Mouse (Mus musculus) neural tube, embryonic 14.5 days (tissue): ENCODE results near the gene Plekhn1. TPM values are rescaled to one million over a fixed set of nuclear protein-coding genes. Genes with fewer than 3 reads are reported as not detected.

Source experiments
- ATAC-seq: fragments of 200-750 bp; cut with Nextera tagmentation; 2 replicates; pipeline ENCODE4 v1.8.0; 2017; ENCODE audit warnings: low read depth, mild to moderate bottlenecking, moderate TSS enrichment, moderate library complexity
- H3K27ac ChIP-seq: fragments of 300-500 bp; sonication (generic); 2 replicates; pipeline ENCODE4 v1.5.1; 2014; ENCODE audit warnings: low read depth, mild to moderate bottlenecking, control low read depth, low read length, moderate library complexity, mixed read lengths
- H3K27me3 ChIP-seq: fragments of 300-500 bp; sonication (generic); 2 replicates; pipeline ENCODE4 v1.6.1; 2014; ENCODE audit warnings: low read length; ENCODE audit not compliant: control insufficient read depth, insufficient read depth
- H3K36me3 ChIP-seq: fragments of 300-500 bp; sonication (generic); 2 replicates; pipeline ENCODE4 v1.6.1; 2014; ENCODE audit warnings: low read length, mixed read lengths; ENCODE audit not compliant: control insufficient read depth, insufficient read depth
- H3K4me1 ChIP-seq: fragments of 300-500 bp; sonication (generic); 2 replicates; pipeline ENCODE4 v1.6.1; 2014; ENCODE audit warnings: low read length; ENCODE audit not compliant: control insufficient read depth, insufficient read depth
- H3K4me2 ChIP-seq: fragments of 300-500 bp; sonication (generic); 2 replicates; pipeline ENCODE4 v1.6.1; 2014; ENCODE audit warnings: mild to moderate bottlenecking, low read depth, low read length, control low read depth
- H3K4me3 ChIP-seq: fragments of 300-500 bp; sonication (generic); 2 replicates; pipeline ENCODE4 v1.5.1; 2014; ENCODE audit warnings: low read depth, low read length, control low read depth, mixed read lengths
- H3K9ac ChIP-seq: fragments of 300-500 bp; sonication (generic); replicated peaks from 2 replicates; pipeline ENCODE4 v1.6.1; 2014; ENCODE audit warnings: low read depth, mild to moderate bottlenecking, control low read depth, low read length, mixed read lengths
- H3K9me3 ChIP-seq: fragments of 300-500 bp; sonication (generic); 2 replicates; pipeline ENCODE4 v1.6.1; 2016; ENCODE audit warnings: low read length; ENCODE audit not compliant: control insufficient read depth
- WGBS: fragments of 180-500 bp; shearing (Covaris S2); extraction: QIAGEN DNeasy Blood & Tissue Kit; methylation state at CpG from one replicate; pipeline ENCODE4 v1.1.7; 2014; 5-methylcytosine and 5-hydroxymethylcytosine counted together
- polyA plus RNA-seq: library from polyadenylated mRNA; unstranded; fragments of >200 nt; fragmentation: Nextera tagmentation; extraction: Ambion mirVana; gene quantifications from 2 replicates; pipeline ENCODE4 v1.2.1, GENCODE M21; 2014

Gene Plekhn1
- polyA plus RNA-seq, 1 experiment from 2014 or later = 31.6 TPM

DNA sequence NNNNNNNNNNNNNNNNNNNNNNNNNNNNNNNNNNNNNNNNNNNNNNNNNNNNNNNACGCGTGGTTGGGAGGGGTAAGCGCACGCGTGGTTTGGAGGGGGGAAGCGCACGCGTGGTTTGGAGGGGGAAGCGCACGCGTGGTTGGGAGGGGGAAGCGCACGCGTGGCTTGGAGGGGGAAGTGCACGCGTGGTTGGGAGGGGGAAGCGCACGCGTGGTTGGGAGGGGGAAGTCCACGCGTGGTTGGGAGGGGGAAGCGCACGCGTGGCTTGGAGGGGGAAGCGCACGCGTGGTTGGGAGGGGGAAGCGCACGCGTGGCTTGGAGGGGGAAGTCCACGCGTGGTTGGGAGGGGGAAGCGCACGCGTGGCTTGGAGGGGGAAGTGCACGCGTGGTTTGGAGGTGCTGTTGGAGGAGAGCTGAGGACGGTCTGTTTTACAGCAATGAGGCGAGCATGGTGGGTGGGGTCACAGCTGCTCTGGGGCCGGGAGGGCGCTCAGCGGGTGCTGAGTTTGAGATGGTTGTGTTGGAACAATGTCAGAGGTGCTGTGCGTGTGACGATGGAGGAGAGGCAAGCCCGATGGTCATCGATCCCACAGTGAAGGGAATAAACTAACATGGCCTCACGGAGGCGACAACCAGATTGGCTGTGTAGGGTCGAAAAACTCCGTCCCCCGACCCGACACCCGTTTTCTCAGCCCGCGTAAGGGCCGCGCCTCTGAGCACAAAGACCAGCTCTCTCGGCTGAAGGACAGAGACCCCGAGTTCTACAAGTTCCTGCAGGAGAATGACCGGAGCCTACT, 2.2 kb upstream of the Plekhn1 start:
- Histone ChIP-seq H3K9me3 (no peaks in the 10 kb centered on the region), H3K9ac (peak overlapping the region; percentile 73; the same call in 1 of the 2 replicates), H3K4me3 (peak overlapping the region; percentile 87), H3K4me2 (peak overlapping the region; percentile 93), H3K4me1 (peaks cover 14% of the 10 kb centered on the region), H3K27ac (no peak overlapping the region), H3K27me3 (no peaks in the 10 kb centered on the region), H3K36me3 (peaks cover 45% of the 10 kb centered on the region)
- no peak for ATAC-seq
- 26% methylated on average over 55 of the region's 60 CpGs for WGBS

DNA sequence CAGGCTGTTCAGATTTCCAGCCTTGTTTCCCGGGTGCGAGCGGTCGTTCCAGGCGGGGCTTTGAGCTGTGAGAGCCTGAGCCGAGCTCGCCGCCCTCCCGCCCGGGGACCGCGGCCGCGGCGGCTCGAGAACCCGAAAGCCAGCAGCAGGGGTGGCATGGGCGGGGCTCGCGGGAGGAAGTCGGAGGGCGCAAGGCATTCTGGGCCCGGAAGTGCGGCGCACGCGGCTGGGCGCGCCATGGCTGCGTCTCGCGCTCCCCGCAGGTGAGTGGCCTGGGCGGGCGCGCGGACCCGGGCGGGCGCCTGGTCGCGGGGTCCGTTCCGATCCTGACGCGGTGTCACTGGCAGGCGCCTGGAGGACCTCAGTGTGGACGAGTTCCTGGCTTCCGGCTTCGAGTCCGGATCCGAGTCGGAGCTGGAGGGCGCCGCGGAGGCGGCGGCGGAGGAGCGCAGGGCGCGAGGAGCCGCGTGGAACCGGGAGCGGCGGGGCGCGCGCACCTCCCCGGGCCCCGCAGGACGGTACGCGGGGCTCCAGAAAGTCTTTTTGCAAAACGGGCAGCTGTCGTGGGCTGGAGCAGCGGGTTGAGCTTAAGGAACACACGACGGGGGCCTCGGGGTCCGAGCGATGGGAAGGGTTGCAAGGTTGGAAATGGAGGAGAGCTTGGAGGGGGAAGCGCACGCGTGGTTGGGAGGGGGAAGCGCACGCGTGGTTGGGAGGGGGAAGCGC, 1.3 kb upstream of the Plekhn1 start, which contains the start of gene Noc2l:
Gene Noc2l (plus strand): TSS at position 203 of the 726 bp plus-strand sequence.
- H3K4me2 ChIP-seq = peak within 1 kb of the TSS; percentile 93
- WGBS = under 1% methylated on average over 72 of the region's 90 CpGs
- peaks cover 43% of the 10 kb centered on the region for H3K36me3 ChIP-seq
- H3K27ac ChIP-seq = peak within 1 kb of the TSS; percentile 86
- peak; percentile 88 for ATAC-seq
- H3K9ac ChIP-seq = peak within 1 kb of the TSS; percentile 73
- no peaks in the 10 kb centered on the region for H3K27me3 ChIP-seq
- peak within 1 kb of the TSS; percentile 87 for H3K4me3 ChIP-seq
- H3K4me1 ChIP-seq = peaks cover 14% of the 10 kb centered on the region
- no peaks in the 10 kb centered on the region for H3K9me3 ChIP-seq

DNA sequence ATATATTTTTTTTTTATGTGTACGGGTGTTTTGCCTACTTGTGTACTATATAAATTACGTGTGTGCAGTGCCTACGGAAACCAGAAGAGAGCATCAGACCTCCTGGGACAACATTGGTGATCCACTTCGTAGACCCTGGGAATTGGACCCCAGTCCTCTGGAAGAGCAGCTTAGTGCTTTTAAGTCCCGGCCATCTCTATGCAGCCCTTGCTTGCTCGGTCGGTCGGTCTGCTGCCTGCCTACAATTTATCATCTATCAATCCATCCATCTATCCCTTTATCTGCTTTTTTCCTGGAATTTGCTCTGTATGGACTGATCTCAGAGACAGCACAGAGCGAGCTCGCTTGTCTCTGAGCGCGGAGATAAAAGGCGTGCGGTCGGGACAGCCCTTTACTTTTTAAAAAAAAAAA, 708 bp upstream of the Plekhn1 start:
- Histone ChIP-seq H3K36me3 (peaks cover 42% of the 10 kb centered on the region), H3K9ac (peak overlapping the region; percentile 73; the same call in 1 of the 2 replicates), H3K4me2 (peak overlapping the region; percentile 93), H3K27ac (peak overlapping the region; percentile 84), H3K9me3 (no peaks in the 10 kb centered on the region), H3K4me1 (peaks cover 14% of the 10 kb centered on the region), H3K27me3 (no peaks in the 10 kb centered on the region), H3K4me3 (peak overlapping the region; percentile 87)
- WGBS = under 1% methylated on average over 15 of the region's 15 CpGs
- peak; percentile 56 for ATAC-seq

DNA sequence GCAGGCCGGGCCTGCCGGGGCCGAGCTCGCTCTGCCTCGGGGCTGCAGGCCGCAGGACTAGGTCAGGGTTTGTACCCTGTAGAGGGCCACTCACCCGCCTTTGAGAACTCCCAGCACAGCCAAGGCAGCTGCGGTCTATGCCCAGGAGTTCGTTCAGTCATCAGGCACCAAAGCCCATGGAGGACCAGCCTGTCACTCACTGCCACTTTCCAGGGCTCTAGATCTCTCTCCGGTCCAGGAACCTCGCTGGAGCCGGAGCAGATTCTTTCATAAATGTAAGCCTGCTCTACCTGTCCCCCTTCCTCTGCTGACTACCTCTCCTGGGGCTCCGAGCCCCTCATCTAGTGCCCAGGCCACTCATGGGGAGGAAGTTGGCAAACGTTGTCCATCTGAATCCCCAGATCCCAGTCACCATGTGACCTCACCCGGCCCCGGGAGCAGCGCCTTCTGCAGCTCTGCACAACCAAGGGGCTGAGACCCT, 596 bp downstream of the Plekhn1 start:
- ATAC-seq = no peak
- Histone ChIP-seq H3K36me3 (peaks cover 36% of the 10 kb centered on the region), H3K4me1 (peaks cover 14% of the 10 kb centered on the region), H3K9ac (peak overlapping the region; percentile 68), H3K9me3 (no peaks in the 10 kb centered on the region), H3K4me2 (peak overlapping the region; percentile 93), H3K27me3 (no peaks in the 10 kb centered on the region), H3K27ac (peak overlapping the region; percentile 64), H3K4me3 (peak overlapping the region; percentile 87)
- WGBS = 2% methylated on average over 17 of the region's 17 CpGs

DNA sequence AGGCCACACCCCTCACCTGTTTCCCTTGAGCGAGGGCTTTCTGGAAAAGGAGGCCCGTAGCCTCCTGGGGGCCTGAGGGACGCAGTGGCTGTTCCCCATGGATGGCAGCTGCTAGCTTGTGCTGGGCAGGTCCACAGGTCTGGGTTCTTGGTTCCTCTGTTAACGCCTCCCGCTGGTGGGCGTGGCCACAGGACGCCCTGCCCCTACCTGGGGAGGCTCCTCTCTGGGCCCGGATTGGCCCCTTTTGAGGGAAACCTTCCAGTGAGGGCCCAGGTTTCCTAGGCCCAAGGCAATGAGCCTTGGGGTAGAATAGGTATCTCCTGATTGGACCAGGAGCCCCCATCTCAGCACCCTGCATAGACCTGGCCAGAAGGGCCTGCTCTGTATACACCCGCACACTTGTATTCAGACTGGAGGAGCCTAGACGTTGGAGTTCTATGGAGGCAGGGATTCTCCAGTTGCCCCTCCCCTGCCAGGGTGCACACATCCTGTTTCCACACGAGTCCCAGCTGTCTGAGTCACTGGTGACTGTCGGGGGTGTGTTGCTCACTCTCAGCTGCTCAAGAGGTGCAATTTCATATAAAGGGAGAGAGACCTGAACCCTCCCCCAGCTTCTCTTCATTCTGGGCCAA, 6.1 kb downstream of the Plekhn1 start:
- no peaks in the 10 kb centered on the region for H3K9me3 ChIP-seq
- H3K36me3 ChIP-seq = peaks cover 25% of the 10 kb centered on the region
- H3K4me1 ChIP-seq = peaks cover 4% of the 10 kb centered on the region
- 0 out of 2 replicates have a peak, but pooled peaks have one; percentile 20 for ATAC-seq
- no peak overlapping the region for H3K4me3 ChIP-seq
- no peak overlapping the region for H3K27ac ChIP-seq
- H3K9ac ChIP-seq = 0 out of 2 replicates have a peak overlapping the region, but pooled peaks have one; percentile 11
- WGBS = 25% methylated on average over 12 of the region's 12 CpGs
- no peaks in the 10 kb centered on the region for H3K27me3 ChIP-seq
- H3K4me2 ChIP-seq = no peak overlapping the region

DNA sequence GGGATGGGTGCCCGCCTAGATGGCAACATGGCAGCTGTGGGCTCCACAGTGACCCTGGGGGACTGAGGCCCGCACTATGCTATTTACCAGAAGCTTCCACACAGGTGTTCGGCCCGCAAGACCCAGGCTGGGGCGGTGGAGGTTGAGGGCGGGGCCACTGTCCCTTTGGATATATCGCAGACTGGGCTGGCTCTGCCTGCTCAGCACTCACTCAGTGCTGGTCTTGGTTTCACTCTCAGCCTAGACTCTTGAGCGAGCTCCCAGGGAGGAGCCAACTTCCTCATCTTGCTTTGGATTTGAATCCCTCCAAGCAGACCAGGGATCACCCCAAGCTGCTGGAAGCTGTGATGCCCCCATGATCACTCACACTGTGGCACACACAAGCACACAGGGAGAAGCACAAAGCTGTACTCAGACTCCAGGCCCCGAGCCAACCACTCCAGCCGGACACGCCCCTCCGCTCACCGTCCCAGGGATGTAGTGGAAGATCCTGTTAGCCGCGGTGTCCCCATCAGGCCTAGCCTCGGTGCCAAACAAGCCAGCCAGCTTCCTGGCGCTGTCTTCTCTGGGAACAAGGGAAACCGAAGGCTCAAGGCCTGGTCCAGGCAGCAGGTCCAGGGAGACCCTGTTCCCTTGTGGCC, 6.8 kb downstream of the Plekhn1 start:
- Histone ChIP-seq H3K27me3 (no peaks in the 10 kb centered on the region), H3K4me1 (no peaks in the 10 kb centered on the region), H3K9ac (0 out of 2 replicates have a peak overlapping the region, but pooled peaks have one; percentile 11), H3K4me3 (no peak overlapping the region), H3K27ac (no peak overlapping the region), H3K9me3 (no peaks in the 10 kb centered on the region), H3K4me2 (no peak overlapping the region), H3K36me3 (peaks cover 25% of the 10 kb centered on the region)
- 38% methylated on average over 18 of the region's 18 CpGs for WGBS
- ATAC-seq = no peak

DNA sequence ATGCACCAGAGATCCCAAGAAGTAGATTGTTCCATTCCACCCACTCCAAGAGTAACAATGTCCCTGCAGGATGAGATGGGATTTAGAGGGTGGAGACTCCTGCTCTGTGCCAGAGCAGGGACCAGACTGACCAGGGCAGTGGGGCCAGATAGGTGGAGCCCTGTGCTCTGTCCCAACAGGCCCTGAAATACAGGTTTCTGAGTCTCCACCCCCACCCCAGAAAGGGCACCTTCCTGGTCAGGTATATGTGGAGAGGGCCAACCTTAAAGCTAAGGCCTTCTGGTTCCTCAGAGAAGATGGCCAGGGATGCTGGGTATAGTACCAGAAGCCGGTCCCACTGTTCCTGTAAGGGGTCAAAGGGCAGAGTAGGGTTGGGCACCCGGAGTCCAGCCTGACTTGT, 10.4 kb downstream of the Plekhn1 start:
- Histone ChIP-seq H3K27ac (no peak overlapping the region), H3K9ac (no peak overlapping the region), H3K36me3 (peaks cover 7% of the 10 kb centered on the region), H3K4me2 (no peak overlapping the region), H3K4me1 (no peaks in the 10 kb centered on the region), H3K4me3 (no peak overlapping the region), H3K9me3 (no peaks in the 10 kb centered on the region), H3K27me3 (no peaks in the 10 kb centered on the region)
- ATAC-seq = no peak
- 100% methylated on average over 2 of the region's 2 CpGs for WGBS

DNA sequence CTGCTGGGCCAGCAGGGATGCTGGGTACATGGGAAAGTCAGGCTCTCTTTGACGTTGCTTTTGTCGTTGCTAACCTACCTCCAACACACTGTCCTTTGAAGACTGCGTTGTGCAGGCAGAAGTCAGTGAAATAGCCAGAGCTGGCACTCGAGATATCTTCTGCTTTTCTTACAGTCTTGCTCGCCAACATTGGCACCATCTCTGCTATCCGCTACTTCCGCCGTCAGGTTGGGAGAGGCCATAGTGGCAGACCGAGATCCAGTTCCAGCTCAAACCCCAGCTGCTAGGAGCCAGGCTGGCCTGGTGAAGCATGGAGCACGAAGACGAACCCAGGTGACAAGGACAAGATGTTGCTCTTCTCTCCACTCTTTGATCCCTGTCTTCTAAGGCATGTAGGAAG, 14.7 kb downstream of the Plekhn1 start:
- no peak overlapping the region for H3K9ac ChIP-seq
- no peaks in the 10 kb centered on the region for H3K9me3 ChIP-seq
- H3K27me3 ChIP-seq = no peaks in the 10 kb centered on the region
- no peaks in the 10 kb centered on the region for H3K4me1 ChIP-seq
- peaks cover 6% of the 10 kb centered on the region; the same call in 1 of the 2 replicates for H3K36me3 ChIP-seq
- no peak overlapping the region for H3K4me3 ChIP-seq
- ATAC-seq = no peak
- no peak overlapping the region for H3K4me2 ChIP-seq
- H3K27ac ChIP-seq = no peak overlapping the region
- WGBS = 91% methylated on average over 11 of the region's 11 CpGs
